Mouse (Mus musculus) erythroblast, embryonic 14.5 days (primary cell): ENCODE results near the gene A930018P22Rik.

Experiments used
- GATA1 ChIP-seq: IDR thresholded peaks from 2 replicates; pipeline ENCODE4 v1.6.1; 2012; ENCODE audit warnings: low read length, inconsistent platforms, mixed read lengths
- TAL1 ChIP-seq: IDR thresholded peaks from 3 replicates; pipeline ENCODE4 v1.6.1; 2012; ENCODE audit warnings: low read length, inconsistent platforms, mixed read lengths

DNA sequence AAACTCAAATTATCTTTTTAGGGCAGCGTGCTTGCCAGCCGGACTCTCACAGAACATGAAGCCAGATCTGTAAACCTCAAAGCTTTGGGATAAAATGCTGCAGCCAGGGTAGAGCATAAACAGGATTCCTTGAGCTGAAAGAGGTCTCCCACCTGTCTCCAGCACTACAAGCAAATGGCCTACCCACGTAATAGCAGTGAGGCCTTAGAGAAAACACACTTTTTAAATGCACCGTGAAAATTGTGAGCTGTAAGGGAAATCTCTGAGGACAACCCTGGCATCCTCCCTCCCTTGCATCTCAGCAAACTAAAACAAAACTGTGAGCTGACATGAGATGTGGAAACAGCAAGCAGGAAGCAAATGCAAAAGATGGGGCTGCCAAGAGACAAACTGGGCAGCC, 35.3 kb downstream of the A930018P22Rik start:
- TF ChIP-seq GATA1 (no peak), TAL1 (no peak)
